Mouse (Mus musculus) limb, embryonic 14.5 days (tissue): ENCODE data around the gene Rtn3. TPM values are rescaled to one million over a fixed set of nuclear protein-coding genes. Genes with fewer than 3 reads are reported as not detected.

Source experiments
- ATAC-seq: fragments of 200-750 bp; cut with Nextera tagmentation; 2 replicates; pipeline ENCODE4 v1.8.0; 2017; ENCODE audit warnings: low read depth, moderate number of reproducible peaks, moderate TSS enrichment; ENCODE audit not compliant: low FRiP score
- DNase-seq: peaks from one replicate; pipeline ENCODE4 v3.0.0-alpha.2; 2015; ENCODE audit warnings: low spot score
- H3K27ac ChIP-seq: fragments of 300-500 bp; sonication (generic); replicated peaks from 2 replicates; pipeline ENCODE4 v1.5.1; 2014; ENCODE audit warnings: low read depth, mild to moderate bottlenecking, low read length, moderate library complexity, mixed read lengths
- H3K27me3 ChIP-seq: fragments of 300-500 bp; sonication (generic); 2 replicates; pipeline ENCODE4 v1.6.1; 2014; ENCODE audit warnings: low read length, mixed read lengths; ENCODE audit not compliant: control insufficient read depth, insufficient read depth
- H3K36me3 ChIP-seq: fragments of 300-500 bp; sonication (generic); 2 replicates; pipeline ENCODE4 v1.6.1; 2014; ENCODE audit warnings: mild to moderate bottlenecking, low read length, moderate library complexity, mixed read lengths; ENCODE audit not compliant: control insufficient read depth, insufficient read depth
- H3K4me1 ChIP-seq: fragments of 300-500 bp; sonication (generic); 2 replicates; pipeline ENCODE4 v1.6.1; 2014; ENCODE audit warnings: antibody characterized with exemption, low read length, mixed read lengths; ENCODE audit not compliant: control insufficient read depth, insufficient read depth
- H3K4me2 ChIP-seq: fragments of 300-500 bp; sonication (generic); replicated peaks from 2 replicates; pipeline ENCODE4 v1.6.1; 2014; ENCODE audit warnings: low read depth, mild to moderate bottlenecking, low read length, moderate library complexity; ENCODE audit not compliant: severe bottlenecking
- H3K4me3 ChIP-seq: fragments of 300-500 bp; sonication (generic); replicated peaks from 2 replicates; pipeline ENCODE4 v1.5.1; 2014; ENCODE audit warnings: low read length
- H3K9ac ChIP-seq: fragments of 300-500 bp; sonication (generic); 2 replicates; pipeline ENCODE4 v1.6.1; 2014; ENCODE audit warnings: mild to moderate bottlenecking, low read depth, low read length, moderate library complexity; ENCODE audit not compliant: severe bottlenecking
- H3K9me3 ChIP-seq: fragments of 300-500 bp; sonication (generic); 2 replicates; pipeline ENCODE4 v1.6.1; 2016; ENCODE audit warnings: low read length; ENCODE audit not compliant: control insufficient read depth
- POLR2A ChIP-seq: fragments of 200-500 bp; IDR thresholded peaks from 2 replicates; pipeline ENCODE4 v1.8.0; 2012; ENCODE audit warnings: inconsistent platforms, mild to moderate bottlenecking, moderate library complexity, borderline replicate concordance; ENCODE audit not compliant: insufficient read depth, insufficient read length; ENCODE audit errors: extremely low read depth
- WGBS: fragments of 180-500 bp; shearing (Covaris S2); extraction: QIAGEN DNeasy Blood & Tissue Kit; methylation state at CpG from one replicate; pipeline ENCODE4 v1.1.7; 2014; 5-methylcytosine and 5-hydroxymethylcytosine counted together
- polyA plus RNA-seq, 2 experiments: library from polyadenylated mRNA; depleted of rRNA in 1 of 2; stranded (reverse) in 1 of 2; unstranded in 1 of 2; fragments of >200 nt; fragmentation: Nextera tagmentation in 1 of 2; extraction: Ambion mirVana in 1 of 2; gene quantifications; 2 replicates each; pipeline versions ENCODE4 v1.2.1 to v1.2.3; 2012 to 2014

Gene Rtn3
- polyA plus RNA-seq, 2 experiments: 107 to 112 TPM

GRCm38 (mm10) chr19:7484076-7484475 is 995 bp upstream of the Rtn3 start:
- peaks cover 6% of the 10 kb centered on the region for H3K4me1 ChIP-seq
- WGBS: 56% methylated on average over 5 of the region's 5 CpGs
- H3K36me3 ChIP-seq: no peaks in the 10 kb centered on the region
- no peak overlapping the region for H3K9ac ChIP-seq
- no peak overlapping the region for H3K4me3 ChIP-seq
- H3K9me3 ChIP-seq: no peaks in the 10 kb centered on the region
- no peak overlapping the region; the same call in 1 of the 2 replicates for H3K4me2 ChIP-seq
- H3K27me3 ChIP-seq: no peaks in the 10 kb centered on the region
- TF ChIP-seq POLR2A: no peak
- ATAC-seq (no peak), DNase-seq (no peak)
- H3K27ac ChIP-seq: no peak overlapping the region

DNA sequence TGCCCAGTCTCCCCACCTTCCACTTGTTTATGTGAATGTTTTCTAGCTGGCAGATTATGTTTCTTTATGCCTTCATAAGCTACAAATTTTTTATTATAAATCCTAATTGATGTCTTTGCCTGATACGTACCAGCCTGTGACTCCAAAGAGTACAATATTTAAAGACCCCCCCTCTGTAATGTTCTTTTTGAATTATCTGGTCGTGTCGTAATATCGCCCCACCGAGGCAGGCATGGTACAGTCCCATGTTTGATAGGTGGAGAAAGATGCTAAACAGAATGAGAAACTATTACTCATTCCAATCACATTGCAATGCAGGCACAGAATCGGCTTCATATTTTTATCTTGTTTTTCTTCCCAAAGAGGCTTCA is 416 bp upstream of the Rtn3 start:
- peak; percentile 53; the same call in 1 of the 2 replicates for ATAC-seq
- Histone ChIP-seq H3K4me2 (peak overlapping the region; percentile 74), H3K4me3 (peak overlapping the region; percentile 99), H3K27me3 (no peaks in the 10 kb centered on the region), H3K9ac (peak overlapping the region; percentile 95), H3K36me3 (no peaks in the 10 kb centered on the region), H3K27ac (peak overlapping the region; percentile 96), H3K4me1 (peaks cover 6% of the 10 kb centered on the region), H3K9me3 (no peaks in the 10 kb centered on the region)
- no peak for TF ChIP-seq POLR2A
- peak; percentile 62 for DNase-seq
- WGBS: 2% methylated on average over 6 of the region's 6 CpGs

GRCm38 (mm10) chr19:7482266-7482598 is 849 bp downstream of the Rtn3 start:
- under 1% methylated on average over 7 of the region's 7 CpGs for WGBS

DNA sequence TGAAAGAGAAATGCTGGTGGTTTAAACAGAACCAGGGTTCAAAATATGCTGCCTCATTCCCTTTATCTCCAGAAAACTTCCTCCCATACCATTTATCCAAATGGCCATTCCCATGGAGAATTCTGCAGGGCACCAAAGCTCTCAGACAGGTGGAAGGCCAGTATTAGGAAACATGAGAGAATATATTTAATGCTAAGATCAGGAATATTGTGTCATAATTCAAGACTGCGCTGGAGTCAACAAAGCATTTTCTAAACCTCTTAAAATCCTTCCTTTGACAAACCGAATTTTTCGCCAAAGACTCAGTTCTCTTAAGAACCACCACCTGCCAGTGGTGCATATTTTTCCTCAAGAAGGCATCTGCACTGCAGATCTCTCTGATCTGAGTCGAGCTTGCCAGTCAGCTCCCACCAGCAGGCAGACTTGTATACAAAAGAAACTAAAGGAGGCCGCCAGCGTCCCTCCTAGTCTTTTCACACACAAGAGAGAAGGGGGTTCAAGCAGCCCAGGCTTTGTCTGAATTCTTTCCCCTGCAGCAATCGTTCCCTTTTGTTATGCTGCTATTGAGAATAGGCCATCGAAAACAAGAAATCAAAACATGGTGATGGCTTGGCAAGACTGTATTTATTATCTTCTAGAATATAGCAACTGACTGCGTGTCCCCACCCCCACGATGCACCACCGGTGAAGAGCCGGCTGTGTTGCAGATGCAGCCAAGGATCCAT is 1.4 kb downstream of the Rtn3 start:
- WGBS: 8% methylated on average over 12 of the region's 12 CpGs
- H3K4me2 ChIP-seq: peak overlapping the region; percentile 74
- no peak for ATAC-seq

More at GRCm38 (mm10) chr19:7482266-7482598, 849 bp downstream of the Rtn3 start:
- Histone ChIP-seq H3K4me2 (peak overlapping the region; percentile 74), H3K9ac (peak overlapping the region; percentile 95), H3K9me3 (no peaks in the 10 kb centered on the region), H3K36me3 (no peaks in the 10 kb centered on the region), H3K4me1 (peaks cover 6% of the 10 kb centered on the region), H3K27ac (peak overlapping the region; percentile 96), H3K27me3 (no peaks in the 10 kb centered on the region), H3K4me3 (peak overlapping the region; percentile 99)
- DNase-seq (peak; percentile 31), ATAC-seq (no peak)
- TF ChIP-seq POLR2A: no peak

GRCm38 (mm10) chr19:7479751-7480248 is 3.3 kb downstream of the Rtn3 start:
- WGBS: 96% methylated on average over 3 of the region's 3 CpGs
- Histone ChIP-seq H3K27ac (no peak overlapping the region), H3K9ac (no peak overlapping the region), H3K4me2 (no peak overlapping the region), H3K4me3 (no peak overlapping the region), H3K36me3 (no peaks in the 10 kb centered on the region), H3K4me1 (peaks cover 6% of the 10 kb centered on the region), H3K27me3 (no peaks in the 10 kb centered on the region), H3K9me3 (no peaks in the 10 kb centered on the region)
- ATAC-seq (no peak), DNase-seq (no peak)
- no peak for TF ChIP-seq POLR2A

More for the DNA sequence above, 1.4 kb downstream of the Rtn3 start:
- Histone ChIP-seq H3K27ac (peak overlapping the region; percentile 61; the same call in 1 of the 2 replicates), H3K4me3 (peak overlapping the region; percentile 99), H3K36me3 (no peaks in the 10 kb centered on the region), H3K27me3 (no peaks in the 10 kb centered on the region), H3K9ac (peak overlapping the region; percentile 95), H3K4me1 (peaks cover 6% of the 10 kb centered on the region), H3K9me3 (no peaks in the 10 kb centered on the region)
- TF ChIP-seq POLR2A: no peak
- DNase-seq: peak; percentile 28

- no peak for ATAC-seq
- DNase-seq: no peak
- Histone ChIP-seq H3K4me1 (no peaks in the 10 kb centered on the region), H3K9me3 (no peaks in the 10 kb centered on the region), H3K36me3 (peaks cover 24% of the 10 kb centered on the region), H3K27me3 (no peaks in the 10 kb centered on the region), H3K27ac (no peak overlapping the region), H3K4me2 (no peak overlapping the region), H3K9ac (no peak overlapping the region), H3K4me3 (no peak overlapping the region)
- TF ChIP-seq POLR2A: no peak
- WGBS: 91% methylated on average over 2 of the region's 2 CpGs
Observed at GRCm38 (mm10) chr19:7470643-7471042, 12.4 kb downstream of the Rtn3 start.
